Mouse (Mus musculus): ENCODE results near the gene Eif4b. TPM values are rescaled to one million over a fixed set of nuclear protein-coding genes. Genes with fewer than 3 reads are reported as not detected.

The Eif4b gene
- polyA plus RNA-seq (2014; fragmentation: Nextera tagmentation; extraction: Ambion mirVana): 99.3 and 100 TPM in 2 replicates

GRCm38 (mm10) chr15:102073559-102074069, at the start of gene Eif4b:
TSS of gene Eif4b (plus strand) at chr15:102073773.
- no peaks in the 10 kb centered on the region for H3K36me3 ChIP-seq (ENCODE audit: control insufficient read depth, insufficient read depth, low read length)
- under 1% methylated on average over 58 of the region's 58 CpGs for WGBS
- peak; percentile 95 for ATAC-seq
- peak within 1 kb of the TSS; percentile 95 for H3K4me3 ChIP-seq (ENCODE audit: low read depth, low read length)
- no peaks in the 10 kb centered on the region for H3K27me3 ChIP-seq (replicated peaks; ENCODE audit: control insufficient read depth, insufficient read depth, low read length)
- peak within 1 kb of the TSS; percentile 86 for H3K4me2 ChIP-seq (ENCODE audit: low read length)
- peak within 1 kb of the TSS; percentile 96 for H3K27ac ChIP-seq (ENCODE audit: low read depth, low read length)
- peak; percentile 99 for DNase-seq (ENCODE audit: low spot score)
- H3K4me1 ChIP-seq (ENCODE audit: control insufficient read depth, insufficient read depth, low read length): peaks cover 13% of the 10 kb centered on the region
- no peaks in the 10 kb centered on the region for H3K9me3 ChIP-seq (replicated peaks; ENCODE audit: control insufficient read depth, low read length)
- peak within 1 kb of the TSS; percentile 96 for H3K9ac ChIP-seq (ENCODE audit: low read length)

- no peak for DNase-seq (ENCODE audit: low spot score)
Measured at GRCm38 (mm10) chr15:102023888-102024287, 49.7 kb upstream of the Eif4b start.

GRCm38 (mm10) chr15:102025136-102025872, 48.3 kb upstream of the Eif4b start:
- Histone ChIP-seq H3K9ac (ENCODE audit: low read length) (no peak overlapping the region), H3K27ac (ENCODE audit: low read depth, low read length) (no peak overlapping the region), H3K9me3 (replicated peaks; ENCODE audit: control insufficient read depth, low read length) (no peaks in the 10 kb centered on the region), H3K36me3 (ENCODE audit: control insufficient read depth, insufficient read depth, low read length) (no peaks in the 10 kb centered on the region), H3K4me2 (ENCODE audit: low read length) (no peak overlapping the region), H3K4me3 (ENCODE audit: low read depth, low read length) (no peak overlapping the region), H3K27me3 (replicated peaks; ENCODE audit: control insufficient read depth, insufficient read depth, low read length) (peaks cover 34% of the 10 kb centered on the region), H3K4me1 (ENCODE audit: control insufficient read depth, insufficient read depth, low read length) (peaks cover 2% of the 10 kb centered on the region; the same call in 1 of the 2 replicates)
- ATAC-seq (no peak), DNase-seq (ENCODE audit: low spot score) (no peak)
- WGBS: 7% methylated on average over 22 of the region's 22 CpGs

More at GRCm38 (mm10) chr15:102023888-102024287, 49.7 kb upstream of the Eif4b start:
- Histone ChIP-seq H3K27me3 (replicated peaks; ENCODE audit: control insufficient read depth, insufficient read depth, low read length) (peaks cover 34% of the 10 kb centered on the region), H3K36me3 (ENCODE audit: control insufficient read depth, insufficient read depth, low read length) (no peaks in the 10 kb centered on the region), H3K27ac (ENCODE audit: low read depth, low read length) (no peak overlapping the region), H3K9me3 (replicated peaks; ENCODE audit: control insufficient read depth, low read length) (no peaks in the 10 kb centered on the region), H3K4me1 (ENCODE audit: control insufficient read depth, insufficient read depth, low read length) (peaks cover 2% of the 10 kb centered on the region; the same call in 1 of the 2 replicates), H3K4me2 (ENCODE audit: low read length) (no peak overlapping the region), H3K4me3 (ENCODE audit: low read depth, low read length) (no peak overlapping the region), H3K9ac (ENCODE audit: low read length) (no peak overlapping the region)
- ATAC-seq: no peak
- 72% methylated on average over 8 of the region's 8 CpGs for WGBS

GRCm38 (mm10) chr15:102026430-102026829, 47.1 kb upstream of the Eif4b start:
- no peaks in the 10 kb centered on the region for H3K36me3 ChIP-seq (ENCODE audit: control insufficient read depth, insufficient read depth, low read length)
- no peaks in the 10 kb centered on the region for H3K9me3 ChIP-seq (replicated peaks; ENCODE audit: control insufficient read depth, low read length)
- DNase-seq (ENCODE audit: low spot score): no peak
- WGBS: 15% methylated on average over 12 of the region's 12 CpGs
- H3K4me1 ChIP-seq (ENCODE audit: control insufficient read depth, insufficient read depth, low read length): peaks cover 2% of the 10 kb centered on the region; the same call in 1 of the 2 replicates
- no peak overlapping the region for H3K4me2 ChIP-seq (ENCODE audit: low read length)
- ATAC-seq: no peak
- no peak overlapping the region for H3K4me3 ChIP-seq (ENCODE audit: low read depth, low read length)
- no peak overlapping the region for H3K9ac ChIP-seq (ENCODE audit: low read length)
- H3K27me3 ChIP-seq (replicated peaks; ENCODE audit: control insufficient read depth, insufficient read depth, low read length): peaks cover 34% of the 10 kb centered on the region
- no peak overlapping the region for H3K27ac ChIP-seq (ENCODE audit: low read depth, low read length)

GRCm38 (mm10) chr15:102028040-102028439, 45.5 kb upstream of the Eif4b start, which contains the start of gene Krt18:
TSS of gene Krt18 (plus strand) at chr15:102028180.
- H3K27me3 ChIP-seq (replicated peaks; ENCODE audit: control insufficient read depth, insufficient read depth, low read length): peaks cover 34% of the 10 kb centered on the region
- H3K4me2 ChIP-seq (ENCODE audit: low read length): peak within 1 kb of the TSS; percentile 32; the same call in 1 of the 2 replicates
- no peak for DNase-seq (ENCODE audit: low spot score)
- H3K36me3 ChIP-seq (ENCODE audit: control insufficient read depth, insufficient read depth, low read length): no peaks in the 10 kb centered on the region
- no peaks in the 10 kb centered on the region for H3K9me3 ChIP-seq (replicated peaks; ENCODE audit: control insufficient read depth, low read length)
- H3K4me3 ChIP-seq (ENCODE audit: low read depth, low read length): no peak within 1 kb of the TSS
- peaks cover 2% of the 10 kb centered on the region; the same call in 1 of the 2 replicates for H3K4me1 ChIP-seq (ENCODE audit: control insufficient read depth, insufficient read depth, low read length)
- ATAC-seq: no peak
- H3K27ac ChIP-seq (ENCODE audit: low read depth, low read length): no peak within 1 kb of the TSS
- 5% methylated on average over 28 of the region's 28 CpGs for WGBS
- 0 out of 2 replicates have a peak within 1 kb of the TSS, but pooled peaks have one; percentile 13 for H3K9ac ChIP-seq (ENCODE audit: low read length)

- ATAC-seq (no peak), DNase-seq (ENCODE audit: low spot score) (no peak)
- Histone ChIP-seq H3K4me2 (ENCODE audit: low read length) (no peak overlapping the region), H3K27me3 (replicated peaks; ENCODE audit: control insufficient read depth, insufficient read depth, low read length) (no peaks in the 10 kb centered on the region), H3K4me1 (ENCODE audit: control insufficient read depth, insufficient read depth, low read length) (no peaks in the 10 kb centered on the region), H3K9ac (ENCODE audit: low read length) (no peak overlapping the region), H3K9me3 (replicated peaks; ENCODE audit: control insufficient read depth, low read length) (no peaks in the 10 kb centered on the region), H3K36me3 (ENCODE audit: control insufficient read depth, insufficient read depth, low read length) (no peaks in the 10 kb centered on the region), H3K4me3 (ENCODE audit: low read depth, low read length) (no peak overlapping the region), H3K27ac (ENCODE audit: low read depth, low read length) (no peak overlapping the region)
- WGBS: 66% methylated on average over 16 of the region's 16 CpGs
Measured at GRCm38 (mm10) chr15:102034121-102035053, 39.2 kb upstream of the Eif4b start.

- WGBS: 89% methylated on average over 4 of the region's 4 CpGs
- ATAC-seq: no peak
- Histone ChIP-seq H3K4me3 (ENCODE audit: low read depth, low read length) (no peak overlapping the region), H3K27ac (ENCODE audit: low read depth, low read length) (no peak overlapping the region), H3K9ac (ENCODE audit: low read length) (no peak overlapping the region), H3K9me3 (replicated peaks; ENCODE audit: control insufficient read depth, low read length) (no peaks in the 10 kb centered on the region), H3K4me1 (ENCODE audit: control insufficient read depth, insufficient read depth, low read length) (no peaks in the 10 kb centered on the region), H3K27me3 (replicated peaks; ENCODE audit: control insufficient read depth, insufficient read depth, low read length) (no peaks in the 10 kb centered on the region), H3K36me3 (ENCODE audit: control insufficient read depth, insufficient read depth, low read length) (no peaks in the 10 kb centered on the region), H3K4me2 (ENCODE audit: low read length) (no peak overlapping the region)
- DNase-seq (ENCODE audit: low spot score): no peak
Measured at GRCm38 (mm10) chr15:102040277-102040676, 33.3 kb upstream of the Eif4b start.

GRCm38 (mm10) chr15:102041951-102042350, 31.6 kb upstream of the Eif4b start:
- no peak overlapping the region for H3K9ac ChIP-seq (ENCODE audit: low read length)
- ATAC-seq (no peak), DNase-seq (ENCODE audit: low spot score) (no peak)
- 82% methylated on average over 7 of the region's 7 CpGs for WGBS
- H3K27me3 ChIP-seq (replicated peaks; ENCODE audit: control insufficient read depth, insufficient read depth, low read length): no peaks in the 10 kb centered on the region
- H3K9me3 ChIP-seq (replicated peaks; ENCODE audit: control insufficient read depth, low read length): no peaks in the 10 kb centered on the region
- H3K4me1 ChIP-seq (ENCODE audit: control insufficient read depth, insufficient read depth, low read length): no peaks in the 10 kb centered on the region
- H3K36me3 ChIP-seq (ENCODE audit: control insufficient read depth, insufficient read depth, low read length): no peaks in the 10 kb centered on the region
- no peak overlapping the region for H3K4me3 ChIP-seq (ENCODE audit: low read depth, low read length)
- no peak overlapping the region for H3K4me2 ChIP-seq (ENCODE audit: low read length)
- no peak overlapping the region for H3K27ac ChIP-seq (ENCODE audit: low read depth, low read length)
